Mouse (Mus musculus): ENCODE data around the gene Nav3. TPM values are rescaled to one million over a fixed set of nuclear protein-coding genes. Genes with fewer than 3 reads are reported as not detected.

Nav3 gene
- under 1 TPM; 0.02 to 0.21 TPM for polyA plus RNA-seq (2017; shearing (Covaris generic))

DNA sequence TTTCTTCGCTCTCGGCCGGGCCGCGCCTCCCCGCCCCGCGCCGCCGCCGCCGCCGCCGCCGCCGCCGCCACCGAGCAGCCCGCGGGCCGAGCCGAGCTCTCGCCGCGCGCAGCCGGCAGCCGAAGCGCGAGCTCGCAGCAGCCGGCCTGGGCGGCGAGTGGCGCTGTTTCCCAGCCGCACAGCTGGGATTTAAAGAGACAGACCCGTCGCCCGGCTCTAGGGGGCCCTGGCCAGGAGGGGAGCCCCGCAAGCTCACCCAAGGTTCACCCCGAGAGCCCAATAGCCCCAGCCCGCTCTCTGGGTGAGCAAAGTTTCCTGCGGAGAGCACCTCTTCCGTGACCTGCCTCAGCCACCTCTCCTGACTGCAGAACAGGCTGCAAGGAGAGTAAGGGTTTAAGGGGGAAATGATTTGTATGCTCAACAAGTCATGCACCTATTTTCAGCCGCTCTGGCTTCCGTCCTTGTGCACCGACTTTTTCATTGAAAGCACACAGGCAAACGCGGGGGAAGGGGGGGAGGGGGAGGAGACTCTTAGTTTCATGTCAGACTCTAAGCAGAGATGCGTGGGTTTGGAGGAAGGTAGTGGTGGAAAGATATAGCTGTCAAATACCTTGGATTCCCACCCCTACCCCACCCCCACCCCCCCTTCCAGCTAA is at the start of gene Nav3:
Gene Nav3 (minus strand): TSS at position 367 of the 656 bp plus-strand sequence.

Measured in activated CD4-positive, CD25-positive, alpha-beta regulatory T cell (primary cell).